Mouse (Mus musculus): ENCODE results near the gene Ttc6.

DNA sequence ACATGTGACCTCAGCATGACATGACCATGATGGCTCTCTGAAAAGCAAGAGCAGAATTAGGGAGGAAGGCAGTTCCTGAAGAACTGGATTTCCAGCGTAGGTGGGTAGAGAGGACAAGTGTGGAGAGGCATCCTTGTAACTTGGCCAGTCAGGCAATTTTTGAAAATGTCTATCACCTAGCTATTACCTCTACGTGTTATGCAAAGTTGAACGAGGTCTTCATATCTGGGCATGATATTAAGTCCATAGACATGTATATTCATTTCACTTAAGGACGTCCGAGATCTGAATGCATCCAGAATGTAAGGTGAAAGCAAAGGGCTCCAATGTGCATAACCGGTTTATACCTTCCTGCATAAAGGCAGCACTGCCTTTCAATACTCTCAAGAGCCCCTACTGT, 22.8 kb upstream of the Ttc6 start:
- TF ChIP-seq POLR2A (IDR thresholded peaks at IDR 0.05; ENCODE audit: low read depth, low read length) (no peak), CTCF (IDR thresholded peaks at IDR 0.05; ENCODE audit: borderline replicate concordance, insufficient read depth, low read length) (no peak)

Data from embryonic fibroblast, embryonic 13.5 days (primary cell).